Mouse (Mus musculus): Measurements from ENCODE around the gene Anapc13. TPM values are rescaled to one million over a fixed set of nuclear protein-coding genes. Genes with fewer than 3 reads are reported as not detected.

Gene Anapc13
- polyA plus RNA-seq, 1 experiment: not detected

- Histone ChIP-seq H3K4me3 (ENCODE audit: insufficient read depth, low read depth, low read length) (no peak overlapping the region), H3K27ac (ENCODE audit: insufficient read depth, low read depth, low read length) (no peak overlapping the region), H3K4me1 (ENCODE audit: control insufficient read depth, insufficient read depth, low read length) (peaks cover 3% of the 10 kb centered on the region; the same call in 1 of the 2 replicates)
- 31% methylated on average over 7 of the region's 7 CpGs for WGBS
- TF ChIP-seq CTCF (IDR thresholded peaks at IDR 0.05; ENCODE audit: insufficient read depth, low read depth, low read length): no peak
Measured at GRCm38 (mm10) chr9:102650637-102651036, 24.5 kb downstream of the Anapc13 start.

- no peak overlapping the region for H3K27ac ChIP-seq (ENCODE audit: insufficient read depth, low read depth, low read length)
- peaks cover 3% of the 10 kb centered on the region; the same call in 1 of the 2 replicates for H3K4me1 ChIP-seq (ENCODE audit: control insufficient read depth, insufficient read depth, low read length)
- WGBS: 27% methylated on average over 6 of the region's 6 CpGs
- no peak overlapping the region for H3K4me3 ChIP-seq (ENCODE audit: insufficient read depth, low read depth, low read length)
- TF ChIP-seq POLR2A (IDR thresholded peaks at IDR 0.05; ENCODE audit: insufficient read depth, low read depth, low read length): no peak
- no peak for TF ChIP-seq CTCF (IDR thresholded peaks at IDR 0.05; ENCODE audit: insufficient read depth, low read depth, low read length)
Measured at GRCm38 (mm10) chr9:102651199-102651720, 25.2 kb downstream of the Anapc13 start.

- WGBS: 84% methylated on average over 8 of the region's 8 CpGs
Measured at GRCm38 (mm10) chr9:102656355-102657095, 30.4 kb downstream of the Anapc13 start.

GRCm38 (mm10) chr9:102668115-102668514 lies 42.0 kb downstream of the Anapc13 start:
- Histone ChIP-seq H3K4me1 (ENCODE audit: control insufficient read depth, insufficient read depth, low read length) (no peaks in the 10 kb centered on the region), H3K4me3 (ENCODE audit: insufficient read depth, low read depth, low read length) (no peak overlapping the region), H3K27ac (ENCODE audit: insufficient read depth, low read depth, low read length) (no peak overlapping the region)
- WGBS: 65% methylated on average over 6 of the region's 6 CpGs
- TF ChIP-seq POLR2A (IDR thresholded peaks at IDR 0.05; ENCODE audit: insufficient read depth, low read depth, low read length) (no peak), CTCF (IDR thresholded peaks at IDR 0.05; ENCODE audit: insufficient read depth, low read depth, low read length) (no peak)

More at GRCm38 (mm10) chr9:102656355-102657095, 30.4 kb downstream of the Anapc13 start:
- Histone ChIP-seq H3K27ac (ENCODE audit: insufficient read depth, low read depth, low read length) (no peak overlapping the region), H3K4me3 (ENCODE audit: insufficient read depth, low read depth, low read length) (no peak overlapping the region), H3K4me1 (ENCODE audit: control insufficient read depth, insufficient read depth, low read length) (no peaks in the 10 kb centered on the region)
- TF ChIP-seq CTCF (IDR thresholded peaks at IDR 0.05; ENCODE audit: insufficient read depth, low read depth, low read length): no peak
- TF ChIP-seq POLR2A (IDR thresholded peaks at IDR 0.05; ENCODE audit: insufficient read depth, low read depth, low read length): no peak

GRCm38 (mm10) chr9:102668906-102669305 lies 42.8 kb downstream of the Anapc13 start:
- Histone ChIP-seq H3K27ac (ENCODE audit: insufficient read depth, low read depth, low read length) (no peak overlapping the region), H3K4me1 (ENCODE audit: control insufficient read depth, insufficient read depth, low read length) (peaks cover 3% of the 10 kb centered on the region; the same call in 1 of the 2 replicates), H3K4me3 (ENCODE audit: insufficient read depth, low read depth, low read length) (no peak overlapping the region)
- 95% methylated on average over 12 of the region's 12 CpGs for WGBS
- no peak for TF ChIP-seq POLR2A (IDR thresholded peaks at IDR 0.05; ENCODE audit: insufficient read depth, low read depth, low read length)
- TF ChIP-seq CTCF (IDR thresholded peaks at IDR 0.05; ENCODE audit: insufficient read depth, low read depth, low read length): no peak

GRCm38 (mm10) chr9:102673381-102673780 lies 47.3 kb downstream of the Anapc13 start:
- no peak for TF ChIP-seq POLR2A (IDR thresholded peaks at IDR 0.05; ENCODE audit: insufficient read depth, low read depth, low read length)
- 53% methylated on average over 7 of the region's 7 CpGs for WGBS
- H3K4me3 ChIP-seq (ENCODE audit: insufficient read depth, low read depth, low read length): no peak overlapping the region
- peaks cover 3% of the 10 kb centered on the region; the same call in 1 of the 2 replicates for H3K4me1 ChIP-seq (ENCODE audit: control insufficient read depth, insufficient read depth, low read length)
- no peak overlapping the region for H3K27ac ChIP-seq (ENCODE audit: insufficient read depth, low read depth, low read length)

DNA sequence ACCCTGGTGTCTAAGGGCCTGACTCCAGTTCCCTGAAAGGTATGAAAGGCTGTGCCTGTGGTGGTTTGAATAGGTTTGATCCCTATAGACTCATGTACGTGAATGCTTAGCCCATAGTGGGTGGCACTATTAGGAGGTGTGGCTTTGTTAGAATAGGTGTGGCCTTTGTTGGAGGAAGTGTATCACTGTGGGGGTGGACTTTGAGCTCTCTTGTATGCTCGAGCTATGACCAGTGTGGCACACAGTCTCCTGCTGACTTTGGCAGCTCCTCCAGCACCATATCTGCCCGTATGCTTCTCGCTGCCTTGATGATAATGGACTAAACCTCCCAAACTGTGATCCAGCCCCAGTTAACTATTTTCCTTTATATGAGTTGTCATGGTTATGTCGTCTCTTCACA lies 49.8 kb downstream of the Anapc13 start:
- Histone ChIP-seq H3K4me3 (ENCODE audit: insufficient read depth, low read depth, low read length) (no peak overlapping the region), H3K4me1 (ENCODE audit: control insufficient read depth, insufficient read depth, low read length) (peaks cover 3% of the 10 kb centered on the region; the same call in 1 of the 2 replicates), H3K27ac (ENCODE audit: insufficient read depth, low read depth, low read length) (no peak overlapping the region)
- WGBS: 85% methylated on average over 5 of the region's 5 CpGs
- TF ChIP-seq POLR2A (IDR thresholded peaks at IDR 0.05; ENCODE audit: insufficient read depth, low read depth, low read length) (no peak), CTCF (IDR thresholded peaks at IDR 0.05; ENCODE audit: insufficient read depth, low read depth, low read length) (no peak)

DNA sequence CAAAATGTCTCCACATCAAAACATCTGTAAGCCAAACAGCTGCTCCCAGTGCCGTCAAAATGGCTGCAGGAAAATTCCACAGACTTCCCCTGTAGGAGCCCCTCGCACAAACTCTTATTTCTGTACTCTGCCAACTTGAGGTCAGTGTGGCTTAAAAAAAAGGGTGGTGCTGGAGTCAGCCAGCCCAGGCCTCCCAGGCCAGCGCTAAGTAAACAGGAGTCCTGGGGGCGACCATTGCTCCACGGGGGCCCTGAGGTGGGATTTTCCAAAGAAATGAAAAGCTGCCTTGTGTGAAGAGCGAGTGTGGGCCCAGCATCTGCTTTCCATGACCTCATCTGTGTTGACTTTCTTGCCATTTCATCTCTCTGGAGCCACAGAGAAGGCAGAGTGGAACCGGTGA lies 55.4 kb downstream of the Anapc13 start:
- Histone ChIP-seq H3K27ac (ENCODE audit: insufficient read depth, low read depth, low read length) (no peak overlapping the region), H3K4me1 (ENCODE audit: control insufficient read depth, insufficient read depth, low read length) (no peaks in the 10 kb centered on the region), H3K4me3 (ENCODE audit: insufficient read depth, low read depth, low read length) (no peak overlapping the region)
- TF ChIP-seq CTCF (IDR thresholded peaks at IDR 0.05; ENCODE audit: insufficient read depth, low read depth, low read length): no peak
- TF ChIP-seq POLR2A (IDR thresholded peaks at IDR 0.05; ENCODE audit: insufficient read depth, low read depth, low read length): no peak
- 74% methylated on average over 7 of the region's 7 CpGs for WGBS

Other genes with a start within 250 kb of the Anapc13 start
- not detected in 2 replicates for gene Ky, start 120.5 kb upstream of the Anapc13 start, polyA plus RNA-seq (2012; ENCODE audit: insufficient read depth, insufficient read length, low replicate concordance, missing spikeins)
- gene Cep63, start 238 bp downstream of the Anapc13 start, polyA plus RNA-seq (2012; ENCODE audit: insufficient read depth, insufficient read length, low replicate concordance, missing spikeins): not detected in 2 replicates
- not detected in 2 replicates for gene Amotl2, start 90.4 kb downstream of the Anapc13 start, polyA plus RNA-seq (2012; ENCODE audit: insufficient read depth, insufficient read length, low replicate concordance, missing spikeins)
- not detected in 2 replicates for gene Ryk, start 208.6 kb downstream of the Anapc13 start, polyA plus RNA-seq (2012; ENCODE audit: insufficient read depth, insufficient read length, low replicate concordance, missing spikeins)

Measured in olfactory bulb, adult 2 months (tissue).